Mouse (Mus musculus) spleen, postnatal 0 days (tissue): ENCODE data around the gene Mybpc3. TPM values are rescaled to one million over a fixed set of nuclear protein-coding genes. Genes with fewer than 3 reads are reported as not detected.

ENCODE experiments used
- polyA plus RNA-seq: library from polyadenylated mRNA; unstranded; fragments of >200 nt; fragmentation: Nextera tagmentation; extraction: Ambion mirVana; gene quantifications from 2 replicates; pipeline ENCODE4 v1.2.1, GENCODE M21; 2015

The Mybpc3 gene
- polyA plus RNA-seq = 0.08 and 0.12 TPM in 2 replicates

DNA sequence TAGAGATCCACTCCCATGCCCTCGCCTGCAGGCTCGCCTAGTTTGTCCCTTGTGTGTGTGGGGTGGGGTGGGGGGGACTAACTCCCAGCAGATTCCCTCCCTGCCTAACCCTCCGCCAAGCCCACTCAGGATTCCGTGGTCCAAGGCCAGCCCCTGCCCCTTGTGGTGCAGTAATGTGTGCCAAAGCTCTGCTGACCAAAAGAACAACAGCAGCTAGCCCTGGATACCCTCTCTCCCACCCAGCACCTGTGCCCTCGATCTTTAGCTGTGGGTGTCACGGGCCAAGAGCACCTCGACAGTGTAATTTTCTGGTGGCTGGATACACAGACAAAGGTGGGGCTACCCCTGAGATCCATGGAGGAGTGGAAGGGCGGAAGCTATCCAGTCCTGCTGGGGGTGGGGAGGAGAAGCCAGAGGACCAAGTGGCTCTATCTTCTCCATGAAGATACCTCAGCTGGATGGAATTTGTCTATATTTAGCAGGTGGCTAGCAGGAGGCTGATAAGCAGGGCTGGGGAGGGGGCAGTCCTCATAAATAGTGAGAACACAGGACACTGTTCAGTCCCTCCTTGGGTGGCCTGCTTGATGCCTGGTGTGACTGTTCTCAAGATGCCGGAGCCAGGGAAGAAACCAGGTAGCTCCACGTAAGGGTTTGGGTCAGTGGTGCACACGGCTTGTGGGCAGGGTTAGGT lies at the start of gene Mybpc3:
TSS of gene Mybpc3 (plus strand) at position 560 of the 691 bp plus-strand sequence.

DNA sequence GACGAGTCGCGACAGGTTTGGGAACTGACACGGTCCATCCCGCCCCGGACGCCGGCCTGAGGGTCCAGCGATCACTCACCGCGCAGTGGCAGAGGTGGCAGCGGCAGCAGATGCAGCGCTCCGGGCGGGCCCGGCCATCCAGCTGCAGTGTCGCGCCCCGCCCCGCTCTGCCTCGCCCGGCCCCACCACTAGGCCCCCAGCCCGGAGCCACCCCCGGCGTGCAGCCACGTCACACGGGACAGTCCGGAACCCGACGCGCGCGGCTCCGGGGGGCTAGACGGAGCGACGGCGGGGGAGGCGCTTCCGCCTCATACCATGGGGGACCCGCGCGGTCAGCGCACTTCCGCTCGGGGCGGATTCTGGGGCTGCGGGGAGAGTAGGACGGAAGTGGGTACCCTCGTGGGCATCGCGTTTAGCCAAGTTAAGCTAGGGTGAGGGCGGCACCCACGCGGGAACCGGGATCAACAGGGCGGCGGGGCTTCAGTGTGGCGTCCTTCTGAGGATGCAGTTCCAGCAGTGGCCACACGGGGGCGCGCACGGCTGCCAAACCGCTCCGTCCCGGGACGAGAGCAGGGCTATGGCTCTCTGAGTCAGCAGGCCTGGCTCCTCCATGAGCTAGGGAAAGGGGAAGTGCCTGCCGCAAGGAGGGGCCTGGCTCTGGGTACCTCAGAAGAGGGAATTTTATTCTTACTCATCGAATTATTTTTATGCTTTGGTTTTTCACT lies 47.7 kb upstream of the Mybpc3 start, which contains the start of gene Slc39a13:
TSS of gene Slc39a13 (minus strand) at position 342 of the 725 bp plus-strand sequence.

DNA sequence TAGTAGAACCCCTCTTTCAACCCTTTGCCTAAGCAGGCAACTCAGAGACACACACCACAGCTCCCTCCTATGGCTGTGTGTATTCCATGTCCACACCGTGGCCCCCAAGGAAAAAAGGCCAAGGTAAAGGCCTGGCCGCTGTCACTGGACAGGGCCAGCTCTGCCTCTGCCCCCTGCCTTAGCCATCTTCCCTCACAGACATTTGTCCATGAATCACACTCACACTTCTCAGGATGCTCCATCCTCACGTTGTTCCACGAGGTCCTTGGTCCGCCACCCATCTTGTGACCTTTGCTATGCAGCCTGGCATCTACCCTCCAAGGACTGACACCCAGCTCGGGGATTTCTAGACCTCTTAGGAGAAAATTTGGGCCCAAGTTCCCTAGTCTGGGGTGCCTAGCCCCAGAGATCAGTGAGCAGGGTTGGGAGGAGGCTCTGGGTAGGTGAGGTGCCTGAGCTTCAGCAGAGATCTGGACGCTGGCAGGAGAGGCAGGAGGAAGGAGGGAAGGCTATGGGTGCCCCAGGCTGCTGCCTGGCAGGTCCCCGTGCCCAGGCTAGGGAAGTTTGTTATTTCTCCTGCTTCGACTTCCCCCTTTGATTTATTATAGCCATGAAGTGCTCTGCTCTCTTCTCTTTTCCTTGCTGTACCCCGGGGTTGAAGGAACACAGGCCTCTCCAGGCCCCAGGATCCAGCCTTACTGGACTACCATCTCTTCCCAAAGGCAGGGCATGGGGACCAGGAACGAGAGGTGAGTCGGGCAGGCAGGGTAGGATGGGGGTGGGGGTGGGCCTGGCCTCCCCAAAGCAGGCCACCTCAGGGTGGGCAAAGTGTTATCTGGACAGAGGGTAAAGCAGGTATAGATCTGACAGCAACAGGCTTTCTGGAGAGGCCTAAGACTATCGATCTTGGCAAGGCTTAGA lies 35.9 kb upstream of the Mybpc3 start, which contains the start of gene Spi1:
TSS of gene Spi1 (plus strand) at position 616 of the 921 bp plus-strand sequence.

DNA sequence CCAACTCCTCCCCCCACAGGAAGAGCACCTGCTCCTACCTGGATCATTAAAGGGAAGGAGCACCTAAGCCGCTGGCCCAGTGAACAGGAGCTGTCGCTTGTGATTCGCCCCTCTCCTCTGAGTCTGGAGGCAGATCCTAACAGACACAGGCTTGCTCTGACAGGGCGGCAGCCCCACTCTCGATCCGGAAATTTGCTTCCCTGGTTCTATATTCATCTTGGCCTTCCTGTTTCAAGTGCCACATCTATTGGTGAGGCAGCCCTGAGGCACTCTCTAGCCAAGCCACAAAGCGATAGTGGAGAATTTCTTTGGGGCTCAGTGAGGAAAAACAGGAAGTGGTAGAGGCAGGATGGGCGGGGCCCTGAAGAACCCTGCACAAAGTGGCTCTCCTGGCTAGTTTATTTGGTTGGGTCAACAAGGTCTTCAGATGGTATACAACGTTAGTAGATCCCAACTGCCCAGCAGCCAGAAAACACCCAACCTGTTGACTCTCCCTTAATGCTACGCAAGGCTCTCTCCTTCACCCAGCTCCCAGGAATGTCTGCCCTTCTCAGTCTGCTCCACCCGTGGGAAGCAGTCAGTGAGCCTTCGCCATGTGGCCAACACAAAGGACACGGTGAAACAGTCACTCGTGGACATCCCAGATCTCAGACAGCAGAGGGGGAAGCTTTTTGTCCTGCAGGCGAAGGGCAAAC lies 65.9 kb downstream of the Mybpc3 start, which contains the start of gene Madd:
TSS of gene Madd (minus strand) at position 127 of the 695 bp plus-strand sequence.

Other genes starting within 250 kb of the Mybpc3 start
- 7.0 and 7.8 TPM in 2 replicates for gene C1qtnf4, start 232.3 kb upstream of the Mybpc3 start, polyA plus RNA-seq
- gene Kbtbd4, start 213.4 kb upstream of the Mybpc3 start, polyA plus RNA-seq = 15.1 and 15.7 TPM in 2 replicates
- gene Ndufs3, start 213.3 kb upstream of the Mybpc3 start, polyA plus RNA-seq = 125 and 134 TPM in 2 replicates
- gene Celf1, start 177.8 kb upstream of the Mybpc3 start, polyA plus RNA-seq = 42.9 and 43.4 TPM in 2 replicates
- 1.6 and 2.7 TPM in 2 replicates for gene Rapsn, start 82.5 kb upstream of the Mybpc3 start, polyA plus RNA-seq
- 160 and 174 TPM in 2 replicates for gene Psmc3, start 64.1 kb upstream of the Mybpc3 start, polyA plus RNA-seq
- gene Slc39a13, start 47.7 kb upstream of the Mybpc3 start, polyA plus RNA-seq = 13.6 and 16.0 TPM in 2 replicates
- gene Spi1, start 35.8 kb upstream of the Mybpc3 start, polyA plus RNA-seq = 48.0 and 65.8 TPM in 2 replicates
- 10.1 and 10.8 TPM in 2 replicates for gene Madd, start 65.7 kb downstream of the Mybpc3 start, polyA plus RNA-seq
- gene Nr1h3, start 84.7 kb downstream of the Mybpc3 start, polyA plus RNA-seq = 4.3 and 5.1 TPM in 2 replicates
- gene Acp2, start 84.7 kb downstream of the Mybpc3 start, polyA plus RNA-seq = 9.5 and 12.2 TPM in 2 replicates
- gene Ddb2, start 118.8 kb downstream of the Mybpc3 start, polyA plus RNA-seq = 6.8 and 9.1 TPM in 2 replicates
- gene Pacsin3, start 137.8 kb downstream of the Mybpc3 start, polyA plus RNA-seq = 4.3 and 5.9 TPM in 2 replicates
- 44.9 and 45.2 TPM in 2 replicates for gene Arfgap2, start 146.8 kb downstream of the Mybpc3 start, polyA plus RNA-seq